Mouse (Mus musculus) spleen, adult 2 months (tissue): Measurements from ENCODE around the gene Itga2b.

ENCODE experiments used
- CTCF ChIP-seq: fragments of 200-500 bp; IDR thresholded peaks from 2 replicates; pipeline ENCODE4 v1.5.1; 2011; ENCODE audit warnings: mild to moderate bottlenecking, inconsistent platforms; ENCODE audit not compliant: insufficient read depth, insufficient read length, insufficient replicate concordance; ENCODE audit errors: extremely low read depth
- POLR2A ChIP-seq: fragments of 200-500 bp; IDR thresholded peaks from 2 replicates; pipeline ENCODE4 v1.6.1; 2011; ENCODE audit warnings: low read depth, low read length, inconsistent platforms

DNA sequence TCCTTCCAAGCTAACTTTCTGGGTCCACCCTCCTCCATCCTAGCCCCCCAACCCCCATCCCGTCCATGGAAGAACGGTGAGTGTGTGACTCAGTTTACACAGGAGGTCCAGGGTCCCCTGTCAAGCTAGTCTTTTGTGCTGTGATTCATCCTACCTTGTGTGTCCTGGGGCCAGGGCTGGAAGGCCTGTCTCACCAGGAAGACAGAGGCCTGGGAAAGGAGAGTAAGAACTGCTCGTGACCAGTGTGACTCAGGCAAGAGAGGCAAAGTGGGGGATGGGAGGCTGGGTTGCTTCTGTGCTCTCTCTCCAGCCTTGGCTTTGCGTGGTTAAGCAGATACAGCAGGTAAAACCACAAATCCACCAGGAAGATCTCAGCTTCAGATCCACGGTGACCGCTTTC, 45.3 kb downstream of the Itga2b start:
- no peak for TF ChIP-seq CTCF
- no peak for TF ChIP-seq POLR2A
